Mouse (Mus musculus) E14TG2a.4 (cell line): Measurements from ENCODE around the gene Sema7a.
A peak's percentile ranks its signal among the peaks of the same experiment; 100 is the strongest.

Experiments
- H3K27me3 ChIP-seq: 2 replicates; pipeline ENCODE4 v1.6.1; 2014; ENCODE audit warnings: low read length, control low read depth; ENCODE audit not compliant: insufficient read depth
- H3K36me3 ChIP-seq: 2 replicates; pipeline ENCODE4 v1.6.1; 2014; ENCODE audit warnings: low read length, control low read depth; ENCODE audit not compliant: insufficient read depth
- H3K4me1 ChIP-seq: replicated peaks from 2 replicates; pipeline ENCODE4 v1.6.1; 2014; ENCODE audit warnings: low read depth, low read length, control low read depth
- H3K4me3 ChIP-seq: replicated peaks from 2 replicates; pipeline ENCODE4 v1.5.1; 2014; ENCODE audit warnings: mild to moderate bottlenecking, low read length
- H3K9me3 ChIP-seq: 2 replicates; pipeline ENCODE4 v1.6.1; 2014; ENCODE audit warnings: low read length, control low read depth
- CTCF ChIP-seq: conservative IDR thresholded peaks from 2 replicates; pipeline ENCODE4 v1.5.1; 2014; ENCODE audit warnings: low read length
- NANOG ChIP-seq: IDR thresholded peaks from 2 replicates; pipeline ENCODE4 v1.6.1; 2014; ENCODE audit warnings: borderline replicate concordance, low read length, mixed read lengths
- POU5F1 ChIP-seq: IDR thresholded peaks from 2 replicates; pipeline ENCODE4 v1.6.1; 2014; ENCODE audit warnings: low read length, borderline replicate concordance

Gene Sema7a

DNA sequence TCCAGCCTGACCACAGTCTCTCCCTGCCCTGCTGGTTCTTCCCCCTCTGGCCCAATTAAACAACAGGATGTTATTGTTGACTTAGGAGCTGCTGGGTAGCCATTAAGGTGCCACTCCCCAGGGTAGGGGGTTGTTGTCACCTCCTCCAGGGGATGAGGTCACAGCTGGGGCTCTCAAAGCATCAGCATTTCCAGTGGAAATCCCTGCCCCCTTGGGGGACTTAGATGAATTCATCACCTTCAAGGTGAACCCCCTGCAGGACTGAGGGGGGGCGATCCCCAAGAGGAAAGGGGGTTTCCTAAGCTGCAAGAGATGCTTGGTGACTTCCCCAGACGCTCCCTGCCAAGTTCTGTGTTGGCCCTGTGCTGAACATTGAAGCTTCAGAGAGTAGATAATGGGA, 3.2 kb downstream of the Sema7a start:
- Histone ChIP-seq H3K27me3 (peaks cover 93% of the 10 kb centered on the region), H3K36me3 (no peaks in the 10 kb centered on the region), H3K4me3 (no peak overlapping the region), H3K4me1 (peaks cover 18% of the 10 kb centered on the region), H3K9me3 (peaks cover 12% of the 10 kb centered on the region)
- TF ChIP-seq NANOG (no peak), POU5F1 (no peak), CTCF (no peak)

DNA sequence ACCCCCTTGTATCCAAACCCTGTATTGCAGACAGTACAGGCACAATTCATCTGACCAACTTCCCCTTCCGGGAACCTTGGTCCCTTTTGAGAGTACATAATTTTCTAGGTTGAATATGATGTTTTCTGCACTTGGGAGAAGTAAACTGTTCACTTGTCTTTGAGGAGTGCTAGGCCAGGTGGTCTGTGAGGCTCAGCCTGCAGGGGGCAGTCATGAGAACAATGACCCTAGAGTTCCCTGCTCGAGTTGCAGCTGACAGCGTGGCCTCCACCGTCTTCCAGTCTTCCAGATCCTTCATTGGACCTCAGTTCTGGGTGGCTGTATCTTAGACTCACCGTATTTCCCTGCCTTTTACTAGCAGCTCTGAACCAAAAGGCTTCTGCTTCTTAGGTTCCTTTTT, 4.7 kb downstream of the Sema7a start:
- peaks cover 2% of the 10 kb centered on the region for H3K9me3 ChIP-seq

DNA sequence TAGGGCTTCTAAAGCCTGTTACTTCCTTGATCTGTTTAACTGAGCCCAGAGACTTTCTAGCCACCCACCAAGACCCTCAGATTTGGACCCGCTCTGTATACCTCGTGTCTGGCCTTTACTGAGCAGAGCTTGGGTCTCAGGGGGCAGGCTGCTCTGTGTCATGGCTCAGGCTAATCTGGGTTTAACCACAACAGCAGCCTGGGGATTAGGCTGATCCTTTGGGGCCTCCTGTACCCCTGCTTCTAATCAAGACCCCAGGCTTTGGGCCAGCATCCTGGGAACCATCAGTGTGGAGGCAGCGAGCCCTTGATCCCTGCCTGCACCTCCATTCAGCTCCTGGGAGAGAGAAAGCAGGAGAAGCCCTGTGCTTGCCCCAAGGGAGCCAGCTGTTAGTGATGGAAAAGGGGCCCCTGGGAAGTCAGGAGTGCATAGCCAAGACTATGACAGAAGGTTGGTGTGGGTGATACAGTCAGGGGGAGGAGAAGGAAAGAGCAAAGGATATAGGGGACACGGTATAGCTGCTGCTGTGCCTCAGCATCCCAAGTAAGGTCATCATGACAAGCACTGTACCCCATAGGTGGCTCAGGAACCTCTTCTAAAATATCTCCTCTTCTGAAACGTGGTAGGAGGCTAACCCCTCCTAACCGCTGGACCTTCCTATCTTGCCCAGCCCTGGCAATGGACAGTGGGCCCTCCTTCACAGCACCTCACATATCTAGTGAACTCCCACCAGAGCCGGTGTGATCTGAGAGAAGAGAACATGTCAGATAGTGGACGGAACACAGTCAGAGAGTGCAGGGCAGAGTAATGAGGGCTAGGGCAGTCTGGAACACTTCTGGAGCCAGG, 6.1 kb downstream of the Sema7a start:
- Histone ChIP-seq H3K27me3 (peaks cover 93% of the 10 kb centered on the region), H3K9me3 (no peaks in the 10 kb centered on the region), H3K4me3 (no peak overlapping the region), H3K36me3 (no peaks in the 10 kb centered on the region), H3K4me1 (peaks cover 17% of the 10 kb centered on the region)
- TF ChIP-seq POU5F1 = no peak
- no peak for TF ChIP-seq NANOG
- TF ChIP-seq CTCF = no peak

More for the DNA sequence above, 4.7 kb downstream of the Sema7a start:
- Histone ChIP-seq H3K4me3 (no peak overlapping the region), H3K4me1 (peaks cover 13% of the 10 kb centered on the region), H3K36me3 (no peaks in the 10 kb centered on the region), H3K27me3 (peaks cover 93% of the 10 kb centered on the region)
- no peak for TF ChIP-seq NANOG
- TF ChIP-seq CTCF = peak; percentile 62
- no peak for TF ChIP-seq POU5F1

DNA sequence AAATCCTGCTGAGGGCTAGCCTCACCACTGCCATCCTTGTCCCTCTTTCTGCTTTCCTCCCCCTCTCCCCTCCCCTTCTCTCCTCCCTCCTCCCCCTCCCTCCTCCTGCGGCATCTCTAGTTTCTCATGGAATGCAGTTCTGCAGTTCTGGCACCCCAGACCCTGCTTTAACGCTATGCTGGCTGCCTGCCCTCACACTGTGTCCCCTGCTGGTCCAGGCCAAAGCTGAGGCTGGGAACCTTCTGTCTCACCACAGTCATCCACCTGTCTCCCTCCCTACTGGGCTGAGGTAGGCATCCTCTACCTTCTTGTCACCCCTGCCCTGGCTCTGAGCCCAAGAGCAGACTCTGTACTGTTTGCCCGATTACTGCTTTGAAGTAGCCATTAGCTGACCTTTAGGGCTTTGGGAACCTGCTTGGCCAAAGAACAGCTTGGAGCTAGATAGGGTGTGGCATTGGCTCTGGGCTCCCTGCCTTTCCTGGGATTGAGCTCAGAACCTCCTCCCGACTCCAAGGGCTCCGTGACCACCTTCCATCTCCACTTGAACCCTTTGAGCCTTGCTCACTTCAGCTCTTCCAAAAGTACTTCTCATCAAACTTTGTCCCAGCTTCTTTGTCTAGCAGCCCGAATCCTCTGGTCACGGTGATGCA, 7.6 kb downstream of the Sema7a start:
- H3K36me3 ChIP-seq = no peaks in the 10 kb centered on the region
- no peak for TF ChIP-seq CTCF
- TF ChIP-seq NANOG = no peak
- no peak for TF ChIP-seq POU5F1

DNA sequence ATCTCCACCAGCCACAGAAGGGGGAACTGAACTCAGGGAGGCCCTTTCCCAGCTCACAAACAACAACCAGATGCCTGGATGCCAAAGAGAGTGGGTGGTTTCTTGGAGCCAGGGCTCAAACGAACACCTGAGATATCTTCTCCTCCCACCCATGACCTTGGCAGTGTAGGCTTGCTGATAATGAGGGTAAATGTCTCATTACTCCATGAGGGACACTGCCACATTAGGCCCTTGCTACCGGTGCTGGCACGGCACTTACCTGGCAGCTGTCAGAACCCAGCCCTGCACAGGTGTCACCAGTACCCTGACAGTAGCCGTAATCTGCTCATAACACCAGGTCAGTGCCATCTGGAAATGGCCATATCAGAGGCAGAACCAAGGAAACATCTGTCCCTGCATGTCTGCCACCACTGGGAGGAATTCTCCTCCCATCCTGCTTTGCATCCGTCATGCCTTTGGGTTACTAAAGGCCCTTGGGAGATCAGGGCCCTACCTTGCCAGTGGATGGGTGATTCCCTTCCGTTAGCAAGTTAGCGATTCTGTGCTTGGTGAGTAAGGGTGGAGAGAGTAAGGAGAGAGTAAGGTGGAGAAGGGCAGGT, 8.5 kb downstream of the Sema7a start:
- Histone ChIP-seq H3K36me3 (no peaks in the 10 kb centered on the region), H3K4me1 (peaks cover 15% of the 10 kb centered on the region), H3K27me3 (peaks cover 86% of the 10 kb centered on the region), H3K9me3 (no peaks in the 10 kb centered on the region), H3K4me3 (no peak overlapping the region)
- no peak for TF ChIP-seq POU5F1
- no peak for TF ChIP-seq CTCF
- TF ChIP-seq NANOG = no peak

More for the DNA sequence above, 7.6 kb downstream of the Sema7a start:
- H3K4me1 ChIP-seq = peaks cover 15% of the 10 kb centered on the region
- no peaks in the 10 kb centered on the region for H3K9me3 ChIP-seq
- peaks cover 89% of the 10 kb centered on the region for H3K27me3 ChIP-seq
- H3K4me3 ChIP-seq = no peak overlapping the region

DNA sequence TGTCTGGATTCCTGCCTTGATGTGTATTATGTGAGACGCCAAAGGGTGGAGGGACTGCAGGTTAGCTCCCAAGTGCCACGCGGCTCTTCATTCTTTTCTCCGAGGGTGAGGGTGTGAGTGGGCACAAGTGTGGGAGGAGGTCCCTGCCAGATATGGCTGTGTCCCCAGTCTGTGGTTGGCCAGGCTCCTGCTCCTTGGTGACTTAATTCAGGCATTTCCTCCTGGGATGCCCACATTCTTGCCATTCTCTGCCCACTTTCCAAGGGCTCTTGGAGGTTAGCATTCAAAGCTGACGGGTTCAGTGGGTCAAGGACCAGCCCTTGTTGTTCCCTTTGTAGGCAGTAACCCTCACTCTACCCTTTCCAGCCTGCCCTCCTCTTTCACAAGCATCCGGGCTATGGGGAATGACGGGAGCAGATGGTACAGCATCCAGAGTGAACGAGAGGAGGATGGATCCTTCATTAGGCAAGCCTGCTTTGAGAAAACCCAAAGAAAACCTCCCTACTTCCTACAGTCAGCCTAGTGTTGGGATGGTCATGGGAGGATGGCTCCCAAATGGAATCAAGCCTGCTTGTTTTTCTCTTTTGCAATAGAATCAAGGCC, 9.3 kb downstream of the Sema7a start:
- Histone ChIP-seq H3K36me3 (no peaks in the 10 kb centered on the region), H3K4me3 (no peak overlapping the region), H3K27me3 (peaks cover 86% of the 10 kb centered on the region), H3K9me3 (no peaks in the 10 kb centered on the region), H3K4me1 (peaks cover 15% of the 10 kb centered on the region)
- TF ChIP-seq CTCF (no peak), NANOG (no peak), POU5F1 (no peak)

- Histone ChIP-seq H3K27me3 (peaks cover 81% of the 10 kb centered on the region), H3K36me3 (no peaks in the 10 kb centered on the region), H3K4me1 (peaks cover 12% of the 10 kb centered on the region), H3K4me3 (no peak overlapping the region), H3K9me3 (no peaks in the 10 kb centered on the region)
- TF ChIP-seq POU5F1 (no peak), CTCF (no peak), NANOG (no peak)
Measured at GRCm38 (mm10) chr9:57949879-57950278, 10.0 kb downstream of the Sema7a start.

DNA sequence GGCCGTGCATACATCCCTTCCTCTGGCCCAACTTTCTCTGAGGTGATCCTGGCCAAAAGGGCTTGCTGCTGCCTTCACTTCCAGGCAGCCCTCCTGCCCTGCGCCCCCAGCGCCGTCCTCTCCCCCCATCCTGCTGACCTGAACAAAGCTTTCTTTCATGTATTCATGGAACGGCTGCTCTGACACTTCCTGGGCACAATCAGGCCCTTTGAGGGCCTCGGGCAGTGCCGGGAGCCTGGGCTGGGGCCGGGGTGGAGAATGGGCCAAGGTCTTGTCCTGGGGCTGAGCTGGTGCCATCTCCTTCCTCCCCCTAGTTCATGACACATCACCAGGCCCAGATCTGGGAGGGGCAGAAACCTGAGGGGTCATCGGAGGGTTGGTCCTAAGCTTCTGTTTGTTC, 10.6 kb downstream of the Sema7a start:
- peaks cover 75% of the 10 kb centered on the region for H3K27me3 ChIP-seq
- H3K4me3 ChIP-seq = no peak overlapping the region
- H3K9me3 ChIP-seq = no peaks in the 10 kb centered on the region
- TF ChIP-seq CTCF (no peak), NANOG (no peak), POU5F1 (no peak)
- peaks cover 12% of the 10 kb centered on the region for H3K4me1 ChIP-seq
- no peaks in the 10 kb centered on the region for H3K36me3 ChIP-seq
